Mouse (Mus musculus) myocyte (in vitro differentiated cells): ENCODE data around the gene Klf4. TPM values are rescaled to one million over a fixed set of nuclear protein-coding genes. Genes with fewer than 3 reads are reported as not detected.

Source experiments
- H3K27me3 ChIP-seq: one replicate; pipeline ENCODE4 v1.6.1; 2011; ENCODE audit not compliant: control insufficient read depth, insufficient read depth, insufficient read length
- H3K36me3 ChIP-seq: one replicate; pipeline ENCODE4 v1.6.1; 2011; ENCODE audit not compliant: control insufficient read depth, insufficient read depth
- H3K4me2 ChIP-seq: one replicate; pipeline ENCODE4 v1.6.1; 2011; ENCODE audit warnings: low read depth, control low read depth
- H3K4me3 ChIP-seq: one replicate; pipeline ENCODE4 v1.5.1; 2011; ENCODE audit warnings: mild to moderate bottlenecking, control low read depth, moderate library complexity
- H3K79me2 ChIP-seq: one replicate; pipeline ENCODE4 v1.6.1; 2011; ENCODE audit not compliant: control insufficient read depth, insufficient read depth
- H3ac ChIP-seq: one replicate; pipeline ENCODE4 v1.6.1; 2011; ENCODE audit not compliant: control insufficient read depth, insufficient read length
- CEBPB ChIP-seq: IDR thresholded peaks from 2 replicates; pipeline ENCODE4 v1.6.1; 2011; ENCODE audit warnings: mild to moderate bottlenecking, moderate library complexity; ENCODE audit not compliant: poor library complexity, insufficient read depth, severe bottlenecking
- E2F4 ChIP-seq: IDR thresholded peaks from one replicate; pipeline ENCODE4 v1.6.1; 2011; ENCODE audit warnings: mild to moderate bottlenecking, control low read depth, moderate library complexity; ENCODE audit not compliant: insufficient read depth
- MAX ChIP-seq: IDR thresholded peaks from one replicate; pipeline ENCODE4 v1.6.1; 2011; ENCODE audit warnings: low read depth, mild to moderate bottlenecking, control low read depth
- MYOD1 ChIP-seq, 3 experiments: IDR thresholded peaks; one replicate each; pipeline ENCODE4 v1.6.1; 2011; ENCODE audit warnings: control low read depth in 2 of 3, low read depth in 2 of 3, mild to moderate bottlenecking in 2 of 3, moderate library complexity in 1 of 3; ENCODE audit not compliant: insufficient read length in 2 of 3, control insufficient read depth in 1 of 3
- MYOG ChIP-seq, 3 experiments: IDR thresholded peaks; one replicate each; pipeline ENCODE4 v1.6.1; 2011; ENCODE audit warnings: control low read depth in 2 of 3, low read depth in 2 of 3, mild to moderate bottlenecking in 2 of 3; ENCODE audit not compliant: insufficient read length in 2 of 3, control insufficient read depth in 1 of 3, insufficient read depth in 1 of 3
- POLR2A ChIP-seq: IDR thresholded peaks from one replicate; pipeline ENCODE4 v1.6.1; 2011; ENCODE audit warnings: low read depth, mild to moderate bottlenecking, control low read depth, moderate library complexity; ENCODE audit not compliant: insufficient read length
- POLR2AphosphoS2 ChIP-seq: IDR thresholded peaks from one replicate; pipeline ENCODE4 v1.6.1; 2011; ENCODE audit warnings: low read depth, control low read depth; ENCODE audit not compliant: insufficient read length
- REST ChIP-seq: IDR thresholded peaks from one replicate; pipeline ENCODE4 v1.6.1; 2011; ENCODE audit warnings: mild to moderate bottlenecking, control low read depth, moderate library complexity; ENCODE audit not compliant: insufficient read depth, insufficient read length
- SRF ChIP-seq: IDR thresholded peaks from one replicate; pipeline ENCODE4 v1.6.1; 2011; ENCODE audit warnings: low read depth; ENCODE audit not compliant: control insufficient read depth, insufficient read length
- TCF12 ChIP-seq: IDR thresholded peaks from one replicate; pipeline ENCODE4 v1.6.1; 2011; ENCODE audit warnings: mild to moderate bottlenecking, control low read depth; ENCODE audit not compliant: poor library complexity, insufficient read depth, severe bottlenecking
- TCF3 ChIP-seq: IDR thresholded peaks from one replicate; pipeline ENCODE4 v1.6.1; 2011; ENCODE audit warnings: low read depth, control low read depth; ENCODE audit not compliant: insufficient read length
- USF1 ChIP-seq: IDR thresholded peaks from one replicate; pipeline ENCODE4 v1.6.1; 2011; ENCODE audit warnings: low read depth, mild to moderate bottlenecking, control low read depth, moderate library complexity
- polyA plus RNA-seq: library from polyadenylated mRNA; unstranded; fragments of >200 nt; fragmentation: generic; extraction: Trizol; gene quantifications from one replicate; pipeline ENCODE4 v1.2.1, GENCODE M21; 2012; ENCODE audit warnings: missing spikeins

The Klf4 gene
- polyA plus RNA-seq, 1 experiment = 84.3 TPM

DNA sequence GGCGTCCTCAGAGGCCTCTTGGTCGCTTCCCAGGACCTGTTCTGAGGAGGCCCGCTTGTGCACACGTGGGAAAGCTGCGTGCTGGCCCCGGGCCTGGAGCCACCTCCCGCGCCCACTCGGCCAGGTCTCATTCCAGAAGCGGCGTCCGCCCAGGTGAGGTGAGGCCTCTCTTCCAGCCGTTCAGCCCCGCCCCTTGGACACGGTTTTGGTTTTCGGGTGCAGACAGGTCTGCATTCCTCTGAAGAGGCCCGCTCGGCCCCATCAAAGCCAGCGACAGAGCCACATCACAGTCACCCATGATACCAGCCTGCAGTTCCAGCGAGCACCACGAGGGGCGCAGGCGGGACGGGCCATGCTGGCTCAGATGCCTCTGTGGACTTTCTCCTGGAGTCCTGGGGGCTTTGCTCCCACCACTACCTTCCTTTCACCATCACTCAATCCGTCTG lies 51.9 kb downstream of the Klf4 start:
- TF ChIP-seq POLR2AphosphoS2 = no peak
- TF ChIP-seq REST = no peak
- no peak for TF ChIP-seq MYOD1 (IDR thresholded peaks at IDR 0.05; ENCODE audit: control insufficient read depth in 1 of 3, insufficient read length in 2 of 3, low read depth in 2 of 3)
- TF ChIP-seq MYOG (IDR thresholded peaks at IDR 0.05; ENCODE audit: control insufficient read depth in 1 of 3, insufficient read depth in 1 of 3, insufficient read length in 2 of 3, low read depth in 2 of 3) = no peak
- no peak for TF ChIP-seq CEBPB
- no peak for TF ChIP-seq POLR2A
- TF ChIP-seq USF1 = no peak
- TF ChIP-seq MAX = no peak
- TF ChIP-seq SRF = no peak
- no peak overlapping the region for H3K4me3 ChIP-seq

DNA sequence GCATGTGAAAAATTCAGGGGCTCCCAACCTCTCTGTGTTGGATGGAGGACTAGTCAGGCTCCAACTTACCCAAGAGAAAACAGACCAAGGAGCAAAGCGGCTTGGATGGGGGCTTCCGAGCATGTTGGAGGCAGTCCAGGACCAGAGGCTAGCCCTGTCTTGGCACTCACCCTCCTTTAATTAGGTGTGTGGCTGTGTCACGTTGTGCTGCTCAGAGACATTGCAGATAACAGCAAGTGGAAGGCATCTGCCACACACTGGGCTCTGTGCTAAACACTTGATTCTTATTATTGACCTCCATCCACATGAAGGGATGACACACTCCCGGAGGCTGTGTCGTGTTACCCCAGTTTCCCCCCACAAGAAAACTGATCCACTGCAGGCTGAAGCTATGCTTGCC lies 53.9 kb downstream of the Klf4 start:
- Histone ChIP-seq H3K4me2 (peak overlapping the region; percentile 16), H3ac (no peak overlapping the region), H3K4me3 (no peak overlapping the region), H3K27me3 (no peaks in the 10 kb centered on the region), H3K79me2 (no peaks in the 10 kb centered on the region), H3K36me3 (no peaks in the 10 kb centered on the region)
- TF ChIP-seq CEBPB (no peak), TCF12 (no peak), POLR2AphosphoS2 (no peak), SRF (no peak), TCF3 (no peak), POLR2A (no peak), MYOG (IDR thresholded peaks at IDR 0.05; ENCODE audit: control insufficient read depth in 1 of 3, insufficient read depth in 1 of 3, insufficient read length in 2 of 3, low read depth in 2 of 3) (no peak), USF1 (no peak), MYOD1 (IDR thresholded peaks at IDR 0.05; ENCODE audit: control insufficient read depth in 1 of 3, insufficient read length in 2 of 3, low read depth in 2 of 3) (no peak), MAX (no peak), E2F4 (no peak), REST (no peak)

More for the DNA sequence above, 51.9 kb downstream of the Klf4 start:
- Histone ChIP-seq H3K4me2 (no peak overlapping the region), H3K36me3 (no peaks in the 10 kb centered on the region), H3ac (no peak overlapping the region), H3K79me2 (no peaks in the 10 kb centered on the region), H3K27me3 (no peaks in the 10 kb centered on the region)

DNA sequence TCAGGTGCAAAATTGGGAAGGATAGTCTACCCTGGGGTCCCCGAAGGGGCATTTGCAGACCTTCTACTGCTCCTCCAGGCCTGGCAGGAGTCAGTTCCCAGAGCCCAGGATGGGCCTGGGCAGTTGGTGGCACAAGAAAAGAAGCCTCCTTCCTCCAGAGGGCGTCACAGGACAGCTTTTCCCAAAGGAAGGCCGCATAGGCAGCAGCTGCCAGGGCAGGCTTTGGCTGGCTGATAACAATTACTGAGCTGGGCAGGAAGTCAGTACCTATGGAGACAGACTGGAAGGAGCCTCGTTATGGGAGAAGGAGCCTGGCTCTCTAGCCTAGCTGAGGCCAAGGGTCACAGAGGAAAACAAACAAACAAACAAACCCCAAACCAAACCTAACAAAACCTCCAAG lies 54.3 kb downstream of the Klf4 start:
- H3K27me3 ChIP-seq = no peaks in the 10 kb centered on the region

DNA sequence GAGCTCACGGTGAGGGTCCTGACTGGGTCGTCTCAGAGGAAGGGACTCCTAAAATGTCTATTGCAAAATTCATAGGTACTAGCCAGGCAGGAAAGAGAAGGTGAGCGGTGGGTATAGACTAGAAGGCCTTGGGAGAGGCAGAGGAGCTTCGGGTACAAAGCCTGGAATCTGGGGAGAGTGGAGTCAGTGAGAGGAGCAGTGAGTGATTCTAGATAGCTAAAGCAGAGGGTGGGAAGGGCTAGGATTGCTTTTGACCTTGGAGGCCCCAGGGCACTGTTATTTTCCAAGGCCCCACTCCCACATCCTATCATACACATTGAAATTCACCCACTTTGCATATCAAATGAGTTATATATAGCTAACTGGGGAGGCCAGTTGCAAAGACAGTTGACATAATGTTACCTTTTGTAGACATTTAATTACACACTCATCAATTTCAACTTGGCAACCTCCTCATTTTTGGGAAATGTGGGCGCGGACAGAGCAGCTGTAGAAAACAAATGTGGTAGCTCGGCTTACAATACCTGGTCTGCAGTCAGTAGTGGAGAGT lies 55.0 kb downstream of the Klf4 start:
- Histone ChIP-seq H3K79me2 (no peaks in the 10 kb centered on the region), H3K4me3 (no peak overlapping the region), H3K36me3 (no peaks in the 10 kb centered on the region), H3K4me2 (no peak overlapping the region), H3K27me3 (no peaks in the 10 kb centered on the region), H3ac (no peak overlapping the region)
- TF ChIP-seq USF1 = no peak
- no peak for TF ChIP-seq E2F4
- no peak for TF ChIP-seq MYOG (IDR thresholded peaks at IDR 0.05; ENCODE audit: control insufficient read depth in 1 of 3, insufficient read depth in 1 of 3, insufficient read length in 2 of 3, low read depth in 2 of 3)
- no peak for TF ChIP-seq CEBPB
- TF ChIP-seq MAX = no peak
- TF ChIP-seq TCF3 = no peak
- TF ChIP-seq TCF12 = no peak
- no peak for TF ChIP-seq POLR2AphosphoS2
- TF ChIP-seq MYOD1 (IDR thresholded peaks at IDR 0.05; ENCODE audit: control insufficient read depth in 1 of 3, insufficient read length in 2 of 3, low read depth in 2 of 3) = no peak
- no peak for TF ChIP-seq POLR2A
- no peak for TF ChIP-seq REST
- no peak for TF ChIP-seq SRF

More for the DNA sequence above, 54.3 kb downstream of the Klf4 start:
- Histone ChIP-seq H3K4me3 (no peak overlapping the region), H3K79me2 (no peaks in the 10 kb centered on the region), H3K4me2 (peak overlapping the region; percentile 16), H3ac (no peak overlapping the region), H3K36me3 (no peaks in the 10 kb centered on the region)
- TF ChIP-seq MYOG (IDR thresholded peaks at IDR 0.05; ENCODE audit: control insufficient read depth in 1 of 3, insufficient read depth in 1 of 3, insufficient read length in 2 of 3, low read depth in 2 of 3) = peak in 1 of 3 experiments; percentile 67
- TF ChIP-seq USF1 = no peak
- TF ChIP-seq MYOD1 (IDR thresholded peaks at IDR 0.05; ENCODE audit: control insufficient read depth in 1 of 3, insufficient read length in 2 of 3, low read depth in 2 of 3) = peak in 2 of 3 experiments; percentile 33 to 58

Other genes starting within 250 kb of the Klf4 start
- 165 TPM for gene Rad23b, start 182.4 kb downstream of the Klf4 start, polyA plus RNA-seq